Mouse (Mus musculus) kidney, embryonic 16.5 days (tissue): ENCODE results near the gene Olfr10. TPM values are rescaled to one million over a fixed set of nuclear protein-coding genes. Genes with fewer than 3 reads are reported as not detected.
"Not testable (repeated sequence)": the region's sequence is repeated elsewhere in the genome, so short reads cannot be mapped to it uniquely, and the experiment has no call there.

ENCODE experiments used
- ATAC-seq: fragments of 200-750 bp; cut with Nextera tagmentation; 2 replicates; pipeline ENCODE4 v1.8.0; 2017; ENCODE audit warnings: moderate TSS enrichment; ENCODE audit not compliant: low FRiP score, low TSS enrichment
- H3K27ac ChIP-seq: fragments of 300-500 bp; sonication (generic); 2 replicates; pipeline ENCODE4 v1.5.1; 2014; ENCODE audit warnings: low read length
- H3K27me3 ChIP-seq: fragments of 300-500 bp; sonication (generic); 2 replicates; pipeline ENCODE4 v1.6.1; 2014; ENCODE audit warnings: low read length, control low read depth, mixed read lengths; ENCODE audit not compliant: insufficient read depth
- H3K36me3 ChIP-seq: fragments of 300-500 bp; sonication (generic); 2 replicates; pipeline ENCODE4 v1.6.1; 2014; ENCODE audit warnings: low read length, control low read depth, mixed read lengths; ENCODE audit not compliant: insufficient read depth
- H3K4me1 ChIP-seq: fragments of 300-500 bp; sonication (generic); 2 replicates; pipeline ENCODE4 v1.6.1; 2014; ENCODE audit warnings: low read length, control low read depth, mixed read lengths; ENCODE audit not compliant: insufficient read depth
- H3K4me2 ChIP-seq: fragments of 300-500 bp; sonication (generic); replicated peaks from 2 replicates; pipeline ENCODE4 v1.6.1; 2014; ENCODE audit warnings: low read depth, low read length
- H3K4me3 ChIP-seq: fragments of 300-500 bp; sonication (generic); 2 replicates; pipeline ENCODE4 v1.5.1; 2014; ENCODE audit warnings: mild to moderate bottlenecking, low read length
- H3K9ac ChIP-seq: fragments of 300-500 bp; sonication (generic); replicated peaks from 2 replicates; pipeline ENCODE4 v1.6.1; 2014; ENCODE audit warnings: low read length
- H3K9me3 ChIP-seq: fragments of 300-500 bp; sonication (generic); 2 replicates; pipeline ENCODE4 v1.6.1; 2016; ENCODE audit warnings: low read length, control low read depth
- WGBS: fragments of 180-500 bp; shearing (Covaris S2); extraction: QIAGEN DNeasy Blood & Tissue Kit; methylation state at CpG from one replicate; pipeline ENCODE4 v1.1.7; 2014; 5-methylcytosine and 5-hydroxymethylcytosine counted together
- polyA plus RNA-seq: library from polyadenylated mRNA; unstranded; fragments of >200 nt; fragmentation: Nextera tagmentation; extraction: Ambion mirVana; gene quantifications from 2 replicates; pipeline ENCODE4 v1.2.1, GENCODE M21; 2015

The Olfr10 gene
- polyA plus RNA-seq, 1 experiment from 2014 or later: not detected

DNA sequence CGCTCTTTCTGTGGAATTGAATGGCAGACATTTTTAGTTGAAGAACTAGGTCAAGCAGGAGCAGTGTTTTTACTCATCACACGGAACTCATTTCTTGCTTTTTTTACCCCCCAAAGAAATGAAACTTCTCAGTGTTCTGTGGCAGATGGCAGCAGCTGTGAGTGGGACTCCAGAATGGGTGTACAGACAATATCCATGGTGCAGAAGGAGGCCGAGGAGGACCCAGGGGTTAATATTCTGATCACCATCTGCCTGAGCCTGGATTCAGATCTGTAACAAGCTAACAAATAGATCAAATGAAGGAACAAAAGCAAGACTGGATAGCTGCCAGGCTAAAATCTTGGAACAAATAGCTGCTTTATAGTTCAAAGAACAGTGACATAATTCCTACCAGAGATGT lies 11.8 kb upstream of the Olfr10 start:
- no peak overlapping the region for H3K9ac ChIP-seq
- ATAC-seq: no peak
- no peaks in the 10 kb centered on the region for H3K9me3 ChIP-seq
- H3K4me1 ChIP-seq: no peaks in the 10 kb centered on the region
- WGBS: 81% methylated on average over 3 of the region's 3 CpGs
- H3K27me3 ChIP-seq: no peaks in the 10 kb centered on the region
- no peak overlapping the region for H3K4me2 ChIP-seq
- no peak overlapping the region for H3K4me3 ChIP-seq
- H3K27ac ChIP-seq: no peak overlapping the region
- no peaks in the 10 kb centered on the region for H3K36me3 ChIP-seq

DNA sequence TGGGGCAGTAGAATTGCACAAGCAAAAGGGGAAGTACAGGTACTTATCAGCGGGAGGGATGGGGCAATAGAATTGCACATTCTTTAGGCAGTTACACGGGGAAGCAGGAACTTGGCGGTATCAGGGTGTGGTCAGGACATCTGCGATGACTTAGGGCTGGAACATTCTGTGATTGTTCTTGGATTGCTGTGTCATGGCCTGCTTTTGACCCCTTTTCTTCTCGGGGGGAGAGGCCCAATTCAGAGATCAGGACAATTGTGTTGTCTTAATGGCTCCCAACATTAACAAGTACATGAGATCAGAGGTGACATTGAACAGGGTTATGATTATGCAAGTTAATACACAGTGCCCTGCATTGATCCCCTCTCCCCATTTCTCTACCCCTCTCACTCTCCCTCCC lies 4.0 kb downstream of the Olfr10 start:
- H3K27ac ChIP-seq, ATAC-seq, H3K9me3 ChIP-seq, H3K9ac ChIP-seq, H3K4me2 ChIP-seq, H3K4me1 ChIP-seq, H3K27me3 ChIP-seq, H3K36me3 ChIP-seq, H3K4me3 ChIP-seq: not testable (repeated sequence)
- 77% methylated on average over 5 of the region's 5 CpGs for WGBS

DNA sequence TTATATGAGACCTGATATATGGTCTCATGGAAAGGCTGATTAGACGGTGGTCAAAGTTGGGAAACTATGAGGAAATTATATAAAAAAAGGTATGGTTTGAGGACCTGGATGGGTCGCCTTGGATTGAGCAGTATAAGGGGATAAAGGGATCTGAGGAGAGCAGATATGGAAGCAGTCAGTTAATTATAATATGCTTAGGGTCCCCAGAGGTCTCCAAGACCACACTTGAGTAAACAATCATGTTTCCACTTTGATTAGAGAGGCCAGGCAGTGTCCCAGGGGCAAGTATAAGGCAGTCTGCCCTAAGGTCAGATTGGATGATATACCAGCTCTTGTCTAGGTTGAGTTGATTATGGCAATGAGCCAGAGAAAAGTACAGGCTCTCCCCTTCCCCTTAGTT lies 17.9 kb downstream of the Olfr10 start, which contains the start of gene Olfr1391:
Gene Olfr1391 (plus strand): TSS at position 301 of the 400 bp plus-strand sequence.
- WGBS: 74% methylated on average over 2 of the region's 2 CpGs

DNA sequence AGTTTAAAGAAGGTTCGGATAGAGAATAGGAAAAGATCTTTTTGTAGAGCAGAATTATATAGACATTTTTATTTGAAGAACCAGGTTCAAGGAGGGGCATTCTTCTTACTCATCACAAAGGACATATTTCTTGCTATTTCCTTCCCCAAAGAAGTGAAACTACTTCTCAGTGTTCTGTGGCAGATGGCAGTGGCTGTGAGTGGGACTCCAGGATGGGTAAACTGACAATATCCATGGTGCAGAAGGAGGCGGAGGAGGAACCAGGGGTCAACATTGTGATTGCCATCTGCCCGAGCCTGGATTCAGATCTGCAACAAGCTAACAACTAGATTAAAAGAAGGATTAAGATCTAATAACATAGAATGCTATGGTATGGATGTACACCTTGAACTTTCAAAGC lies 22.2 kb downstream of the Olfr10 start:
- ATAC-seq: no peak
- no peaks in the 10 kb centered on the region for H3K27me3 ChIP-seq
- no peak overlapping the region for H3K27ac ChIP-seq
- WGBS: 88% methylated on average over 3 of the region's 3 CpGs
- no peaks in the 10 kb centered on the region for H3K4me1 ChIP-seq
- H3K9me3 ChIP-seq: no peaks in the 10 kb centered on the region
- H3K9ac ChIP-seq: no peak overlapping the region
- no peaks in the 10 kb centered on the region for H3K36me3 ChIP-seq
- no peak overlapping the region for H3K4me2 ChIP-seq
- H3K4me3 ChIP-seq: no peak overlapping the region

More for the DNA sequence above, 17.9 kb downstream of the Olfr10 start, which contains the start of gene Olfr1391:
- Histone ChIP-seq H3K27ac (no peak within 1 kb of the TSS), H3K4me1 (no peaks in the 10 kb centered on the region), H3K9ac (no peak within 1 kb of the TSS), H3K36me3 (no peaks in the 10 kb centered on the region), H3K4me2 (no peak within 1 kb of the TSS), H3K9me3 (no peaks in the 10 kb centered on the region), H3K27me3 (no peaks in the 10 kb centered on the region), H3K4me3 (no peak within 1 kb of the TSS)
- no peak for ATAC-seq

DNA sequence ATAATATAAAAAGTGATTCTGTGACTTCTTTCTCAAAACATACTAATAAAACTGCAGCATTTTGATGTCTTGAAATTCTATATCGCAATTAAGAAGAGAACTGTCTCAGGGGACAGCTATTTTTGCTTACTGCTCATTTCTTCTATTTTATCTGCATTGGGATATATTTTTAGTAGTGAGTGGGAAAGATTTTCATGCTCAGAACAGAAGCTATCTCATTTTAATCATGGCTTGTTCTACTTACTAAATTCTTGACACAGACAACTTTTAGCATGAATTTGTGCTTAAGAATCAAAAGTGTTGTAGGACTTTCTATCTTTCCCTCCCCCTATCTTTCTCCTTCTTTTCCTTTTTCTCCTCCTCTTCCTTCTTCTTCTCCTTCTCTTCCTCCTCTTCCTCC lies 25.1 kb downstream of the Olfr10 start:
- no peak for ATAC-seq
- 79% methylated on average over 1 of the region's 1 CpGs for WGBS
- no peak overlapping the region for H3K4me3 ChIP-seq

DNA sequence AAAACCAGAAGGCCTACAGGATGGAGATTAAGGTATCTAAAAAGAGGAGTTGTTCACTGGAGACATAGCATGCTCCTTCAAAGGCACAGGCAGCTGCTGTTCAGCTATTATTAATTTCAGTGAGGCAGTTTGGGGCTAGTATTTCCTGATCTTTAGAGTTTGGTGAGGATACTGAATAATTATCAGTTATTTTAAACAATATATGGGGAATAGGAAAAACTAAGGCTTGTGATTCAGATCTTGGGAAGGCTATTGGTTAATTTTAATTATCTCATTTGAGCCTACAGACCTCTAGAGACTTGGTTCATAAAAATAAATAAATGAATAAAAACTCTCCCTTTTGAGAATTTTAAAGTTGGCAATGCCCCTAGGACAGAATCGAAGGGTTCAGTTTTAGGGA lies 30.3 kb downstream of the Olfr10 start, which contains the start of gene Olfr1390:
Gene Olfr1390 (plus strand): TSS at position 301 of the 400 bp plus-strand sequence.
- Histone ChIP-seq H3K4me1 (no peaks in the 10 kb centered on the region), H3K9ac (no peak within 1 kb of the TSS), H3K9me3 (no peaks in the 10 kb centered on the region), H3K36me3 (no peaks in the 10 kb centered on the region), H3K4me2 (no peak within 1 kb of the TSS), H3K27ac (no peak within 1 kb of the TSS), H3K27me3 (no peaks in the 10 kb centered on the region), H3K4me3 (no peak within 1 kb of the TSS)
- 93% methylated on average over 1 of the region's 1 CpGs for WGBS
- no peak for ATAC-seq

More for the DNA sequence above, 25.1 kb downstream of the Olfr10 start:
- Histone ChIP-seq H3K9ac (no peak overlapping the region), H3K27me3 (no peaks in the 10 kb centered on the region), H3K4me2 (no peak overlapping the region), H3K4me1 (no peaks in the 10 kb centered on the region), H3K27ac (no peak overlapping the region), H3K9me3 (no peaks in the 10 kb centered on the region), H3K36me3 (no peaks in the 10 kb centered on the region)

DNA sequence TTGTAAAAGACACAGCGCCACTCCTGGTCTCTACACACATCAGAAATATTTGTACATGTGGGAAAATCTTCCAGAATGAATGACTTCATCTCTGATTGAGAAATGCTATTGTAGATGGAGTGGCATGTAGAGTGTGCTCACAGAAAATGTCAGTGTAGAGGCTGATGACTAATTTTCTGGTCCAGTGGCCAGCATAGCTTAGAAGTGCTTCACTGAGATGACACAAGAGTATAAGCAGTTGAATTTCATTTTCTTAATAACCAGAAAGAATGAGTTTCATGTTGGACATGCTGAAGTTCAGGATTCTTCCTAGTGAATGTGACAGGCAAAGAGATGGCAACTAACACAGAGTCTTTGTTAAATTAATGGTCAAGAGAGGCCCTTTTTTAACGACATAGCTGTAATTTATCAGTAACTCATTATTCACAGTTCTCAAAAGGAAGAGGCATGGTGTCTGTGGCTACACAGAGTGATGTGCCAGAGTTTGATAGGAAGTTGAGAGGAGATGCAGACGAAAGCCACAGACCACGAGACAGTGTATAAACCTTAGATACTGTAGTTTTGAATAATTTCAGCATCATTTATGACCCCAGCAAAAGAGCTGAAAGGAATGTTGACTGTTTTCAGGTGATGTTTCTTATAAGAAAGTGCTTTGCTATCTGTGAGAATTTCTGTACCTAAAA lies 32.8 kb downstream of the Olfr10 start:
- Histone ChIP-seq H3K4me1 (no peaks in the 10 kb centered on the region), H3K4me2 (no peak overlapping the region), H3K9ac (no peak overlapping the region), H3K27ac (no peak overlapping the region), H3K36me3 (no peaks in the 10 kb centered on the region), H3K9me3 (no peaks in the 10 kb centered on the region), H3K4me3 (no peak overlapping the region), H3K27me3 (no peaks in the 10 kb centered on the region)
- 62% methylated on average over 4 of the region's 4 CpGs for WGBS
- ATAC-seq: no peak

Other genes with a start within 250 kb of the Olfr10 start
- 0.24 and 0.42 TPM in 2 replicates for gene Tgtp2, start 240.5 kb upstream of the Olfr10 start, polyA plus RNA-seq
- 2.1 and 2.6 TPM in 2 replicates for gene Ifi47, start 228.2 kb upstream of the Olfr10 start, polyA plus RNA-seq
- 0.12 TPM in 1 of 2 replicates, not detected in the other for gene Olfr1396, start 189.9 kb upstream of the Olfr10 start, polyA plus RNA-seq
- gene Olfr1395, start 162.5 kb upstream of the Olfr10 start, polyA plus RNA-seq: not detected in 2 replicates
- not detected in 2 replicates for gene Olfr1394, start 150.4 kb upstream of the Olfr10 start, polyA plus RNA-seq
- 4.4 and 4.6 TPM in 2 replicates for gene Btnl9, start 117.6 kb upstream of the Olfr10 start, polyA plus RNA-seq
- gene Zfp62, start 101.4 kb upstream of the Olfr10 start, polyA plus RNA-seq: 45.6 and 46.3 TPM in 2 replicates
- gene Mgat1, start 60.5 kb upstream of the Olfr10 start, polyA plus RNA-seq: 88.9 and 91.9 TPM in 2 replicates
- gene Olfr1393, start 26.4 kb upstream of the Olfr10 start, polyA plus RNA-seq: not detected in 2 replicates
- gene Olfr1392, start 19.5 kb upstream of the Olfr10 start, polyA plus RNA-seq: not detected in 2 replicates
- not detected in 2 replicates for gene Olfr1391, start 18.0 kb downstream of the Olfr10 start, polyA plus RNA-seq
- not detected in 2 replicates for gene Olfr1390, start 30.4 kb downstream of the Olfr10 start, polyA plus RNA-seq
- not detected in 2 replicates for gene Olfr1389, start 118.3 kb downstream of the Olfr10 start, polyA plus RNA-seq
- 0.05 TPM in 1 of 2 replicates, not detected in the other for gene Olfr1388, start 131.9 kb downstream of the Olfr10 start, polyA plus RNA-seq
- gene Olfr1387, start 150.6 kb downstream of the Olfr10 start, polyA plus RNA-seq: not detected in 2 replicates
- gene Olfr1386, start 160.3 kb downstream of the Olfr10 start, polyA plus RNA-seq: not detected in 2 replicates
- not detected in 2 replicates for gene Olfr1385, start 184.3 kb downstream of the Olfr10 start, polyA plus RNA-seq
- not detected in 2 replicates for gene Olfr1384, start 202.0 kb downstream of the Olfr10 start, polyA plus RNA-seq
- gene Olfr1383, start 214.9 kb downstream of the Olfr10 start, polyA plus RNA-seq: not detected in 2 replicates
- gene Olfr1382, start 223.5 kb downstream of the Olfr10 start, polyA plus RNA-seq: not detected in 2 replicates
- not detected in 2 replicates for gene Olfr1381, start 238.7 kb downstream of the Olfr10 start, polyA plus RNA-seq